Mouse (Mus musculus) testis, adult 2 months (tissue): ENCODE measurements around the gene Pawr.

Source experiments
- CTCF ChIP-seq: fragments of 200-500 bp; IDR thresholded peaks from 2 replicates; pipeline ENCODE4 v1.5.1; 2012; ENCODE audit warnings: low read depth, mild to moderate bottlenecking, inconsistent platforms, low read length, moderate library complexity; ENCODE audit not compliant: control insufficient read depth, insufficient read depth, insufficient replicate concordance
- POLR2A ChIP-seq: fragments of 200-500 bp; IDR thresholded peaks from 2 replicates; pipeline ENCODE4 v1.6.1; 2012; ENCODE audit warnings: low read depth, mild to moderate bottlenecking, inconsistent platforms, low read length, moderate library complexity; ENCODE audit not compliant: control insufficient read depth

DNA sequence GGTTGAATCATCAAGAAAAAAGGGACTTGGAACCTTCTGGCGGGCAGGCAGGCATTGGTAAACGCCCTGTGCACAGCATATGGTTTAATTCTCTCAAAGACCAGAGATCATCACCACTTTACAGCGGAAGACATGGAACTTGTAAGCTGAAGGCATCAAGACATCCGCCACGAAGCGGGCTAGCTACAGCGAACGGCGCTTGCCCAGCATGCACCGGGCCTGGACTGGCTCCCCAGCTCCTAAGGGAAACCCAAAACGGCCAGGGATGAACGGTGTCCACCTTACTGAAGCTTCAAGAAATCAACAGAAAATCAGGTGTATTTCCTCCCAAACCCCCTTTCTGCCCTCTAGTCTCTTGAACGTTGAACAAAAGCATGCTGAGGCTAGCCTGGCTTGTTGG, 33.7 kb upstream of the Pawr start:
- TF ChIP-seq POLR2A (no peak), CTCF (no peak)
